Mouse (Mus musculus): ENCODE results near the gene Nxph3.
A peak's percentile ranks its signal among the peaks of the same experiment; 100 is the strongest.

Nxph3 gene

DNA sequence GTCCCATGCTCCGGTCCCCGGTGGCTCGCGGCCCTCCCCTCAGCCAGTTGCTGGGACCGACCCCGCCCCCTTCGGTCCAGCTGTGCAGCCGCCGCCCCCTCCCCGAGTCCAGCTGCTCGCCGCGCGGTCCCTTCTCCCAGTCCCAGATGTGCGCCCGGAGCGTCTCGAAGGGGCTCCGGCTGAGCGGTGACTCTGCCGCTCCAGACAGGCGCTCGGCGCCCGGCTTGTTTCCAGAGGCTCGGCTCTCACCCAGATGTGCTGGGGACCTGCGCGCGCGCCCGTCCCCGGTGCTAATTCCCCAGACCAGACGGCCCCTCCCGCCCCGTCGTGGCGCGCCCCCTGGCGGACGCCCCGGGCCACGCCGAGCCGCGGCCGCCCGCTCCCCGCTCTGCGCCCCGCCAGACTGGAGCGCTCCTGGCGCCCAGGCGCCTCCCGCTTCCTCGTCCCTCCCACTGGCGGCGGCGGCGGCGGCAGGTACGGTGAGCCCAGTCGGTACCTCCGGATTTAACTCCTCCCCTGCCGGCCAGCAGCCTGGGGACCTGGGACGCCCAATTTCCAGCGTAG, at the start of gene Nxph3:
Gene Nxph3, minus strand, starts transcription at position 273 of the 564 bp plus-strand sequence.
- no peak for DNase-seq (ENCODE audit: low read depth, low spot score)

- DNase-seq (ENCODE audit: low read depth, low spot score) = no peak
Observed at GRCm38 (mm10) chr11:95563849-95564248, 49.5 kb upstream of the Nxph3 start.

GRCm38 (mm10) chr11:95560773-95561172, 46.4 kb upstream of the Nxph3 start:
- DNase-seq (ENCODE audit: low read depth, low spot score) = no peak

DNA sequence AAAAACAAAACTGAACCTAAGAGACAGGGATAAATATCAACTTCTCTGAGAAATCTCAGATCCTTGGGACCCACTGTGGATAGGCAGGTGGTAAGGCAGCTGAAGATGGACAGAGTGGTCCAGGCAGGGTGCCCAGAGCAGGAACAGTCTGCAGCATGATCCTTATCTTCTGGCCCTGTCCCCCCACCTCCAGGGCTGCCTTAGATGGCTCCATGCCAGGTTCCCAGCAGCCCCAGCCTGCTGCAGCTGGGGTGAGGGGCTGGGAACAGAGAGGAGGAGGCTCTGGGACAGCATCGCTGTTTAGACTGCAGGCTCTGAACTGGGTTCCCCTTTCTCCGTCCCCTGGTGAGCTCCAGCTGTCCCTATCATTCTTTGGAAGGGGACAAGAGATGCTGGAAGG, 45.4 kb upstream of the Nxph3 start:
- DNase-seq (ENCODE audit: low read depth, low spot score) = no peak

DNA sequence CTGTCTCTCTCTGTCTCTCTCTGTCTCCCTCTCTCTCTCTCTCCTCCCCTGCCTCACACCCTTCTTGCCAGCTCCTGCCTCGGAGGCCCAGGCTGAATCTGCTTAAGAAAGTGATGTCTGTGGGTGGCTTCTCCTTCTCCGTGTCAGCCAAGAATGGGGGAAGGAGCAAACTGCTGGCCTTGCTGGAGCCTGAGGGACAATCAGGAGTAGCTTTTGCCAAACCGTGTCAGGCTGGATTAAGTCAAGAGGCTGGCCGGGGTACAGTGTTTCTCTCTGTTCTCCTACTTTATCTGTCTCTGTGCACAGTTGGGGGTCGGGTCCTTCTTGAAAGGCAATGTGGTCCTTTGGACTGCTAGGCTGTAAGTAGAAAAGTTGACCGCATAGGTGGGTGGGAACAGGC, 43.3 kb upstream of the Nxph3 start:
- no peak for DNase-seq (ENCODE audit: low read depth, low spot score)

DNA sequence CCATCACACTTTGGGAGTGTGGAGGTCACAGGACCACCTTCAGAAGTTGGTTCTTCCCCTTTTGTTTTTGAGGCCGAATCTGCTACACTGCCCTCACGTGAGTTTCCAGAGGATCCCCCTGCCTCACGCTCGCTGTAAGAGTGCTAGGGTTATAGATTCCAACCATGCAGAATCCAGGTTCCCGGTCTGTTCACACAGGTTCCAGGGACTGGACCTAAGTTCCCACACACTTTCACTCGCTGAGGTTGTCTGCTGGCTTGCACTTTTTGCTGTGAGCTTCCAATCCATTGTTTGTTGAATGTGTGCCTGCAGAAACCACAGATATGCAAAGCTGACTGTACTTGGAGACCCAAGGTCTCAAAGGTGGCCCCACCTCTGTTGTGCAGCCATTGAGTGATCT, 42.7 kb upstream of the Nxph3 start:
- no peak for DNase-seq (ENCODE audit: low read depth, low spot score)

DNA sequence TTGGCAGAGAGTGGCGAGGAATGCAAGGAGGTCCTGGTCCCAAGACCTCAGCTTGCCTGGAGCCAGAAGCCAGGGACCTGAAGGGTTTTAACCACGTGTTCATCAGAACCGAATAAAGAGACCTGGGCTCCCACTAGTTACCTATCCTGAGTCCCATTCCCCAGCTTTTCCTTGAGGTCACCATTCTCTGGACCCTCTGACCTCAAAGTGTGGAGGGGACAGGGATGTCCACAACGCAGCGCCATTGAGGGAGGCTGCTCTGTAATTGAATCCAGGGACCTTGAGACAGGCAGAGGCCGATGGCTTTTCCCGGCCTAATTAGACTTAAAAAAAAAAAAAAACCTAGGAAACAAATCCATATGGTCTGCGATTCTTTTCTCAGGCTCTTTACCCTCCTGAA, 40.9 kb upstream of the Nxph3 start:
- DNase-seq (ENCODE audit: low read depth, low spot score) = no peak

GRCm38 (mm10) chr11:95550301-95551021, 36.1 kb upstream of the Nxph3 start:
- DNase-seq (ENCODE audit: low read depth, low spot score) = no peak

DNA sequence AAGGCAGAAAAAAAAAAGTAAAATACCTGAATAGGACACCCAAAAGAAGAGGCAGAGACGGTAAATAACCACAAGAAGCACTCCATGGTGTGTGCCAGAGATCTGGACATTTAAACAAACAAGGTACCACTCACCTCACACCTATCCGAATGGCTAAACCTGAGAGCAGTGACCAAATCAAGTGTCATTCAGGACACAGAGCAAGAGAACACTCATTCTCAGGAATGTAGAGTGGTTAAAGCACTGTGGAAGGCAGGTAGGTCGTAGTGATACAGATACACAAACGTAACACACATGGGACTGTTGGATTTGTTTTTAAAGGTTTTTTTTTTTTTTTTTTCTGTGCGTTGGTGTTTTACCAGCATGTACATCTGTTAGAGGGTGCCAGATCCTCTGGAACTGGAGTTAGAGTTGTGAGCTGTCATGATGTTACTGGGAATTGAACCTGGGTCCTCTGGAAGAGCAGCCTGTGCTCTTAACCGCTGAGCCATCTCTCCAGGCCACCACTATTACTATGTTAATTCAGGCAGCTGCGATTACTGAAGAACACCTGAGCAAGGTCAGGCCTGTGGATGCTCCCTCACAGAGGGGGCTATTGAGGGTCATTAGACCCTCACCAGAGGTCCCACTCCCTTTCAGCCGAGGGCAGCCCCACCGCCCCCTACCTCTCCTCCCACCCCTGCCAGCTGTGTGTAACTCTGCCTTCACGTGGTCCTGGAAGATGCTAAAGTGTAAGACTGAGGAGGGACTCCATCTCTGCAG, 31.8 kb upstream of the Nxph3 start:
- DNase-seq (ENCODE audit: low read depth, low spot score) = no peak

- DNase-seq (ENCODE audit: low read depth, low spot score) = no peak
Observed at GRCm38 (mm10) chr11:95544546-95545327, 30.4 kb upstream of the Nxph3 start.

GRCm38 (mm10) chr11:95540637-95541385, 26.4 kb upstream of the Nxph3 start:
- DNase-seq (ENCODE audit: low read depth, low spot score) = no peak

DNA sequence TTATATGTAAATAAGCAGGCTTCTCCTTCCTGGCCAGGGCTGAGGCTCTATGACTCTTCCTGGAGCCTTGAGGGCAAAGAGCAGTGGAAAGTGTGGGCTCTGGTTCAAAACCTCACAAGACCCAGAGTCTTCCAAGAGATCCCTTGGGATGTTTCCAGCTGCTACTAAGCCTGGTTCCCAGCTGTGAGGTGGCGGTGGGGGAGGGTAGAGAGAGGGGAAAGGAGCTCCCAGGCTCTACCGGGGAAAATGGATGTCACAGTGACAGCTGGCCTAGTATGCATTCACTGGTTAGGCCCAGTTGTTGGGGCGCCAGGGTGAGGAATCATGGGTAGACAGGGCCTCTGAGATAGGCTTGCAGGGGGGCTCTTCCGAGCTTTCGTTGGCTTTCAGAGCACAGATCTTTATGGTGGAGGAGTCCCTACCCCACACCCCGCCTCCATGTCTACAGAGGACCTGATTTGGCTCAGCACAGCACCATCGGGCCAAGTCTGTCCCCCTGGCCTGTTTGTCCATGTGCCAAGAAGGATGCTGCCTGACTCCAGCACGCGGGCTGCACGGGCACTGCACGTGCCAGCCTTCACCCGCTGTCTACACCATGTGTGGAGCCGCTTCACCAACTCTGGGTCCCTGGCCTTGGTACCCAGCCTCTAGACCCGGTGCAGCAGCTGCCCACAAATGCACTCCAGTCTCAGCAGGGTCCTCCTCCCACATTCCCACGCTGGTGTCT, 24.2 kb upstream of the Nxph3 start:
- no peak for DNase-seq (ENCODE audit: low read depth, low spot score)

GRCm38 (mm10) chr11:95533484-95534160, 19.3 kb upstream of the Nxph3 start:
- peak; percentile 62 for DNase-seq (ENCODE audit: low read depth, low spot score)

- no peak for DNase-seq (ENCODE audit: low read depth, low spot score)
Observed at GRCm38 (mm10) chr11:95532353-95533072, 18.1 kb upstream of the Nxph3 start.

DNA sequence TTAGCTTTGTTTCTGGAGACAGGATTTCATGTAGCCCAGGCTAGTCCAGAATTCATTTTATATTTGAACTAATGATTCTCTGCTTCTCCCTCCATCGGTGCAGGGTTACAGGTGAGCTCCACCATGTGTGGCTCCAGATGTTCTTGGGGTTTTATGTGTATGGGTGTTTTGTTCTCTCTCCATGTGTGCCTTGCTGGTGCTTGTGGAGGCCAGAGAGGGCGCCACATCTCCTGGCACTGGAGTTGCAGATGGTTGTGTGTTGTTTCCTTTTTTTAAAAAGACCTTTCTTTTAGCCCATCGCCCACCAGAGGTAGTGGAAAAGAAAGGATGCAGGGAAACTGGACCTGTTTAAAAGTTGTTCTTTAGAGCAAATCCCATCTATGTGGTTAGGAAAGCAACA, 13.9 kb upstream of the Nxph3 start:
- DNase-seq (ENCODE audit: low read depth, low spot score) = no peak

GRCm38 (mm10) chr11:95527307-95527706, 12.9 kb upstream of the Nxph3 start:
- no peak for DNase-seq (ENCODE audit: low read depth, low spot score)

DNA sequence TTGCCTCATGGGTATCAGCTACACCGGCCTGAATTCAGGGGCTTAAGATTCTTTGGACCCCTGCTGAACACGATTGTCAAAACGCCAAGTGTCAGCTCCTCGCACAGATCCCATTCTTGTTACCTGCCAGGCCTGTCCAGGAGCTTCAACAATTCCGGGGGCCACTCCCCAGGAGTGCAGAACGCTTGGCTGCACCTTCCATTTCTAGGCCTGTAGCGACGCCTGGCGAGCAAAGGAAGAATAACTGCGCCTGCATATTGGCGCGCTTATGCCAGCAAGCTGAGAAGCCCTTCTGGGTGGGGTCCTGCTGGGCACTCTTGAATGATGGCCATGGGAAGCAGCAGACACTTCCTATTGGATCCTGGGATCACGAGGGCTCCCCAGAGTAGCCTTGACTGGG, 7.2 kb upstream of the Nxph3 start:
- DNase-seq (ENCODE audit: low read depth, low spot score) = peak; percentile 43

- DNase-seq (ENCODE audit: low read depth, low spot score) = peak; percentile 64
Observed at GRCm38 (mm10) chr11:95520456-95521072, 6.2 kb upstream of the Nxph3 start.

DNA sequence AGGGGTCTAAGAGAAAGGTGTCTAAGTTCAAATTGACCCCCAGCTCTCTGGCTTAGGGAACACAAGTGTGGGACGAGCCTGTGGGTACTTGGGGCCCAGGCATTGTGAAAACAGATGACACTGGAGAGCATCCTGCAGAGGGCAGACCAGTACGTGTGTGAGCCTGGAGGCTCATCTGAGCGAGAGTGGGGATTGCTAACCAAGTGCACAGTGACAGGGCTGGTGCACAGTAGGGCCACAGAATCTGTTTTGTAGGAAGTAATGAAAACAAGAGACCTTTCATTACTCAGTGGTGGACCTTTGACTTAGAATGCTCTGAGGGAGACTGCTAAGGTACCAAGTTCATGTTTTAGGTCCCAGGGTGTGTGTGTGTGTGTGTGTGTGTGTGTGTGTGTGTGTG, 5.6 kb upstream of the Nxph3 start:
- no peak for DNase-seq (ENCODE audit: low read depth, low spot score)

Measured in retina, adult 2 months (tissue).